Mouse (Mus musculus) frontal cortex, adult (tissue): Measurements from ENCODE around the gene Disp1.

Experiments
- ATAC-seq: cut with Nextera tagmentation; 2 replicates; pipeline ENCODE4 v1.9.2; 2017; ENCODE audit warnings: mild to moderate bottlenecking, moderate library complexity, mixed read lengths; ENCODE audit not compliant: low TSS enrichment

The Disp1 gene

DNA sequence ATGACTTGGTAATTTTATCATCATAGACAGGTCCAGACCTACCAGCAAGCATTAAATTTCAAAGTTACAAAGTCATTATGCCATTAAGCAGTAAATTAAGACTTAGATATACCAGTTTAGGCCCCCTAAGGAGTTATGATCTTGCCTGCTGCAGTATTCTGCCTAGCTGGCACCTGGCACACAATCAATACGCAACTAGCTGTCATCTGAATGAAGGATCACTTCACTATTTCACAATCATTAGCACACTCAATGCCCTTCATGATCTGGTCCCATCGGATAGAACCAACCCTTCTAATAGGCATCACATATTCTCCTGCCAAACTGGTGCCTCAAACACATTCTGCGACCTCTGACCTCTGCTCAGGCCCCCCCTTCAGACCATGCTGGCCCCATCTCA, 14.2 kb downstream of the Disp1 start:
- no peak for ATAC-seq

DNA sequence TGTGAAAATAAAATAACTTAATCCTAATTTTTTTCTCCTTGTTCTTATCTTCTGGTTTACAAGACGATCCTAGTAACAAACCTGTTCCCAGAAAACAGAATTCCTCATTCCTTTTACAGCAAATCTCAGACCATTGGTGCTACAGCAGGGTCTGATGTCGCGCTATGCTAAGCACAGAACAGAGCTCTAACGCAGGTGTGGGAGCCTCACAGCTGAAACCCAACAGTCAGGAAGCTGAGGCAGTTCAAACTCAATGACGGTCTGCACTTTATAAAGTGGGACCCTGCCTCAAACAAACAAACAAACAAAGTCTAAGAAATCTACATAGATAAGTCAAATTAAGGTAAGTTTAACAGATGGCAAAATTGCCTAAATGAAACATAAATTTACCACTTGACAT, 20.4 kb downstream of the Disp1 start:
- ATAC-seq, result no peak

DNA sequence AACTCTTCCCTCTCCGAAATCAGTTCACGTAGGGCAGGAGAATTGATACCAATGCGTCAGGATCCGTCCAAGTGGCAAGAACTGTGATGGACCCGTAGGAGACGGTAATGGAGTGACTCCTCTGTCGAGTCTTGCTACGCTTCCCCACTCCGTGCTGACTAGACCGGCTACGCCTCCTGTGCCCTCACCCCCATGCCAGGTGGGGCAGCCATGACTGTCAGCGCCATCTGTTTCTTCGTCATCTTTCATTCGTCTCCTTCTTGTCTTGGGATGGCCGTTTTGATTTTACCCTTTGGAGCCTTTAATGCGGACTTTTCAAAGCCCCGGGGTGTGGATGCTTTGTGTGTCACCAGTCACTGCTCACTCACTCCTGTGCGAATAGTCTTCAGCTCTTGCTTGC, 26.6 kb downstream of the Disp1 start:
- ATAC-seq, result no peak

DNA sequence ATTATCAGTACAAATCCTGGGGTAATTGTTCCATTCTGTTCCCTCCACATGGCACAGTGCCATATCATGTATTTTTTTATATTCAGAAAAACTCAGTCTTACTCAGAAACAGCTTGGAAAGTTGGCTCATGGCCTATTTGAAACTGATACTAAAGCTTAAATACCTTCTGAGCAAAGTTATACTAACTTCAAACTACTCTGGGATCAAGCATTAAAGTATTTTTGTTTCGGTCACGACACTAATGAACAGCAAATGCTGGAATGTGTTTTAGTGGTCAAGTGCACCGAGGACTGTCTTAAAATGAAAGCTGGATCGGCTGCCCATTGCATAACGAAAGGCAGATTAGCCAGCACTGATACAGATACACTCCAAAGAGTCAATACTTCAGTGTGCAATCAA, 27.2 kb downstream of the Disp1 start:
- no peak for ATAC-seq

DNA sequence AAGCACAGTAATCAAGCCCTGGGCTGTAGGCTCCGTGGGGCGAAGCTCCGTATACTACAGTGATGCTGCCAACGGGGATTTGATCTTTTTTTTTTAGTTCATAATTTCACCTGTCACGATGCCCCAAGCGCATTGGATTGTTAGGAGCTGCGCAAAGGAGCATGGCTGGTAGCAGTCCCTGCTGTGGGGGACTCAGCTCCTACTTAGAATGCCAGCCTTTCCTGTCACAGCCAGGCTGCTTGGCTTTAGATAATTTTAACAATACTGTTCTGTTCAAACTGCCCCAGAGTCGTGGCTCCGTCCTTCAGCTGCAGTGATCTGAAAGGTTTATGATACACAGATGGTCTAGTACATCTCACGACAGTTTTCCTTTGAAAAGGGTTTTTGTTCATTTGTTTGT, 29.9 kb downstream of the Disp1 start:
- peak; percentile 62 for ATAC-seq

DNA sequence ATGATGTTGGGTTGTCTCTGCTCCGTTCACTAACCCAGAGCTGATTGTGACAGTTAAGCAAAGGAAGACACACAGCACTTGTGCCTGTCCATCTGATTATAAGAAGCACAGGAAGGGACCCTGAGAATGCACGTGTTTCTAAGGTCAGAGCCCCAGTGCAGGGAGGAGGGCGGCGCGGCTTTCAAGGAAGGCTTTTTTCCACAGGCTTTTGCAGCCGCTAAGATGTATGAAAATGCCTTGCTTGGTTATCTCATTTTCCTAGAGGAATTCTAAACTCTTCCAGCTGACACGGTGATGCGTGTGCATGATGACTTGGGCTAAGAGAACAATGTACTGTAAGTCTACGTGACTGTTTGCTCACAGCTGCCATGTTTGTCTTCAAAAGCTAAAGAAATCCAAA, 30.9 kb downstream of the Disp1 start:
- no peak for ATAC-seq

DNA sequence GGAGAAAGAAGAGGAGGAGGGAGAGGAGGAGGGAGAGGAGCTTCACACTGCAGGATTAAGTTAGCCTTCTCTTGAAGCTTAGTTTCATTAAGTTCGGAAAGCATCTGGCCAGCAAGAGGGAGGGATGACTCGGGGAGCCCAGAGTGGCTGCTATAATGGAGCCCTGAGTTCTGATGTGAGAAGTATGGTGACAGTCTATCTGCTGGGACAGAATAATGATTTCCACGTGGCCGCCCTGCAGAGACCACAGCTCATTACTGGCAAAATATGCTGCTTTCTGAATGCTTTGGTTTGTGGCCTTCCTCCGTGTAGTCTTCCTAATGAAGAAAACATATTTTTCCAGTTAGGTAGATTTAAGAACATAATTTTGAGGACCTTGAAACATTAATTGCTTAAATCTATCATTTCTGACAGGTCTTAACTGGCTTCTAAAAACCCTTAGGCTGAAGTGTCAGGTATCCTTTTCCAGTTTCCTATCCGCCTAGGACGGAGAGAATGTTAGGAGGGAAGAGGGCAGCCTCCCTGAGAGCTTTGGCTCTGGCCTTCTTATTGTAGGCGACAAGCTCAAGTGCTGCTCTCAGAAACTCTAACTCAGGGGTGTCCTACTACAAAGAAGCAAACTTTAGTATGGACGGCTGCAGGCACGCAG, 32.2 kb downstream of the Disp1 start:
- no peak for ATAC-seq

DNA sequence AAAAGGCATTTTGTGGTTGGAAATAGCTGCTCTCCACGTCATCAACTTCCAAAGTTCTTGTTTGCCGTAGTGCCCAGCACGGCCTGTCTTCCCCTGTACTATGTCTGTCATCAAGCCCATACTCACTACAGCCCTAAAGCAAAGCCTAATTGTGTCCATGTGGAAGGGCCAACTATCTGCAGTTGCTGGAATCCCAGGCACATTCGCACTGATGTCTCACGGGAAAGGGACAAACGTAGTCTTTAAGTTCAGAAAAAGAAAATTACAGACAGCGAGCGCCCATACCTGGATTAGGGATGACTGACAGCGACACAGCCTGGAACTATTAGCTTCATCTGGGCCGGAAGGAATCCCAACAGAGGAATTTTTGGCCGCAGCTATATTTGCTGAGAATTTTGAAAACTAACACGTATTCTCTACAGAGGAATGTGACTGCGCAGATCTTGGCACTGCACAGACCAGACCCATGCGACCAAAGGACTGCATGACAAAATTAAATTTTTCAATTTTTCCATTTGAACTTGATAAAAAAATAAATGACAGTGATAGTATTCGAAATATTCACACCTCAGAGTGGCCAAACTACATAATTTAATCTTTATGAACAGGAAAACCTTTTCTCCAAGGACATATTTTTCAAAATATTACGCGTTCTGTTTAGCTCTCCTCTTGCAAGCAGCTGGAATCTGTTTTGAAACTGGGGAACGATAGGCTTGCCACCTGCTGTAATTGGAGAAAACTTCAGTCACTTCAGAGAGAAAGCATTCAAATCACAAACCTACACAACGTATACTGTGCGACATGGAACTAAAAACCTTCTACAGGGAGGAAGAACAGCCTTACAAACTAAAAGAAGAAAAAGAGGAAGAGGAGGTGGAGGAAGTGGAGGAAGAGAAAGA, 33.0 kb downstream of the Disp1 start:
- no peak for ATAC-seq

DNA sequence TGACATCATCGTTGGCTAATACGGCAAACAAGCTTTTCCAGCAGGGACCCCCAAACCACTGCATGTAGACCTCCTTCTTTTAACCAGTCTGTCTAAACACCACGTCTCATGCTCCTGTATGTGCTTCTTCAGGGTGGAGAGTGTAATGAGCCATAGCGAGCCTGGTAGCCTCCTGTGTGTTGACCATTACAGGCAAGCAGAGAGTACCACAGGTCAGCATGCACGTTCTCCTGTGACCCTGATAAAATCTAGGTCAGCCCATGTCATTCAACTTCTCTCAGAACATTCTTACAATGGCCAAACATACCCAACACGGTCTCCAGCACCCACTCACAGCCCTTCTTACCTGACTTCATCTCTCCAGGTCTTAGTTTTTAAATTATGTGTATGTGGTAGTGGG, 35.8 kb downstream of the Disp1 start:
- no peak for ATAC-seq

DNA sequence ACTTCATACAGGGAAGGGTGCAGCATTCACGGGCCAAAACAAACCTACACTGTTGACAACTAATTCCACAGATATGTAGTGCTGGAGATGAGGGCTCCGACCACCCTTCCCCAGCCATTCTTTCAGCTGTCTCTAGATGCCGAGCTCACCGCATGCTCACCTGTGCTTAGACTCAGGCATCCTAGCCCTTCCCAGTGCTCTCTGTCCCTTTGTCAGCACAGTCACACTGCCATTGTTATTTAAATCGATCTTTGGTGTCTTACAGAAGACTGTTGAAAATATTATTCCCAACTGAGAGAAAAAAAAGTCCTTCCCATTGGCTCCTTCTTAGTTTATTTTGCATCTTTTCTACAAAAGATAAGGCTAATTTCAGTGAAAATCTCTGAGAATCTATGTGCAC, 36.6 kb downstream of the Disp1 start:
- no peak for ATAC-seq

DNA sequence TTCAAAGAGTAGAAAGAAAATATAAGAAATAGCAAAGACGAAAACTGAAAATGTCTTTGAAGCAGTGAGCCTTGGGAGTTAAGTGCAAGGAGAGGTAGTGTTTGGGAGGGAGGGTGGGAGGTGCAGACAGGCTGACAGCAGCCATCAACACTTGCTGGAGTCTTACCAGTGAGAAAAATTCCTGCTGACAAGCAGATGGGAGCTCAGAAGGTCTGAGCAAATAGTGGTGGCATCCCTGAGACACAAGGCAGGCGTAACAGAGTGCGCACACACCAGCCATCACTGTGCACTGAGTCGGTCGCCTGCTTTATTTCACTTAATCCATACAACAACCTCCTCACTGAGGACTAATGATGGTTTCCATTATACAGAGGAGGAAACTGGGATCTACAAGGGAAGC, 37.8 kb downstream of the Disp1 start:
- peak; percentile 87 for ATAC-seq

DNA sequence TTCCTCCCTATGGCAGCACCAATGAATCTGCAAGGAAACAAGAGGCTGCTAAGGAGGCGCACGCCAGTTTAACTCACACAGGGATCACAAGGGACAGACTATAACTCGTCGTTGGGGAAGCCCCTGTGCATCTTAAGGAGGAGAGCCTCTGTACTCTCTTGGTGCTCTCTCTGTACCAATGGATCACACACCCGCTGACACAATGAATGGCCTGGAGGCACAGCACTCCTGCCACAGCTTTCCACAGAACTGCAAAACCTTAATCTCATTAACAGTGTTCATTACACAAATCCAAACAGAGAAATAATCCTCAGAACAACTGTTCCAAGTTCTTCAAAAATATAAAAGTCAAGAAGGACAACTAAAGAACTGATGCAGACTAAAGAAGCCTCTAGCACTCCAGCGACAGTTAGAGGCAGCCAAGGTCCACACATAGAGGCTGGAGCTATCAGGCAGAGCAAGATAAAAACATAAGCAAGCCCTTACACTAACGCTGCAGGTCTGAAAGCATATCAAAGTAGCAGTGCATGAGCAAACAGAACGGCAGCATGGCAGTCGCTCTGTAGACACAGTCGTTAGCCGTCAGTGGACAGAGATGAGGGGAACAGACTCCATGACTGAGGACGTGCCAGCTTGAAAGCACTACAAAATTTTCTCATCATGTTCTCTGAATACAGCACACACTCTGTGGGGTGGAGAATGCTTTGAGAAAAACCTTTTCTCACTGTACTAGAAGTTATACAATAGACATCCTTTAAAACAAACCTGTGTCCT, 38.5 kb downstream of the Disp1 start:
- ATAC-seq, result peak; percentile 56

DNA sequence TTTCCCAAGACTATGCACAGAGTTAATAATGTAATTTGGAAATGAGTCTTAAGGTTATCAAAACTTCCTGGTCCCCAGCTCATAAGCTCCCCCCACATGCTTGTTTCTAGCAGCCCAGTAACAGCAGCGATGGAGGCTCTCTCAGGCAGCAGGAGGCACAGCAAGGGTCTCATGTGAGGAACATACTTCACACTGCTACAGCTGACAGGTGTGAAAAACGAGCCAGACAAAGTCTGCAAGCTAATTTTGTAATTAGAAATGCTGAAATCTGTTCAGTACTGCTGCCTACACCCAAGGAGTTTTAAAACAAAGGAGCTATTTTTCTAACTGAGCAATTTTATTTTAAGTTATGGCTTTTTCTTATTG, 40.3 kb downstream of the Disp1 start:
- no peak for ATAC-seq

DNA sequence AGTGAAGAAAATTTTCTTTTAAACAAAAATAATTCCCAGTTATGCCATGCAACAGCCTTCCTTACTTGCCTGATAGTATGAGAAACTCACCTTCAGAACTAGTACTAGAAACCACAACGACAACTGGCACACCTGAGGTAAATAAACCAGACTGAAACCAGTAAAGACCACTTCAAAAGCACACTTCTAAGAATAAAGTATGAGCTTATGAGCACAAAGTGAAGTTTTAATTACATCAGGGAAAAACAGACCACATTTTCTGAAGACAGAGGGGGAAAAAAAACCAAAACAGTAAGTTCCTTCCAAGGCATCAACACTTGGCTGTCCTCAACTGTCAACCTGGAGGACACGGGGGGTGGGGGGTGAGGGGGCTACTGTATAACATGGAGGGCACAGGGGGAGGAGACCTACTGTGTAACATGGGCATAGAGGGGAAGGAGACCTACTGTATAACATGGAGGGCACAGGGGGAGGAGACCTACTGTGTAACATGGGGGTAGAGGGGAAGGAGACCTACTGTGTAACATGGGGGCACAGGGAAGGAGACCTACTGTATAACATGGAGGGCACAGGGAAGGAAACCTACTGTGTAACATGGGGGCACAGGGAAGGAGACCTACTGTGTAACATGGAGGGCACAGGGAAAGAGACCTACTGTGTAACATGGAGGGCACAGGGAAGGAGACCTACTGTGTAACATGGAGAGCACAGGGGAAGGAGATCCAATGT, 40.9 kb downstream of the Disp1 start:
- ATAC-seq, result no peak

DNA sequence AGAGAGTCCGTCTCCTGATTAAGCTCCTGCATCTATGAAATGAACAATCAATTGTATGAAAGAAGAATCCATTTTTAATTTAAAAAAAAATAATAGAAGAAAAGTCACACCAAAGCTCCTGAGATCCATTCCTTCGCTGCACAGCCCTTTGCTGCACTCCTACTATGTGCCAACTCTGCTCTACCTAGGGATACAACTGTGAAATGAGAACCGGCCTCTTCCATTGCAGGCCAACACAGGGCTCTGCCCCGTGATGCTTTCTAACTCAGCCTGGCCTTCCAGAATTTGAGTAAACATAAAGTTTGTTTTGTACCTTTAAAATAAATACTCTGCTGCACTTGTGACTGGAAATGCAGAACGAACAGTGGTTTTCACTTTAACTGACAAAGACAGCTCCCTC, 42.0 kb downstream of the Disp1 start:
- no peak for ATAC-seq

DNA sequence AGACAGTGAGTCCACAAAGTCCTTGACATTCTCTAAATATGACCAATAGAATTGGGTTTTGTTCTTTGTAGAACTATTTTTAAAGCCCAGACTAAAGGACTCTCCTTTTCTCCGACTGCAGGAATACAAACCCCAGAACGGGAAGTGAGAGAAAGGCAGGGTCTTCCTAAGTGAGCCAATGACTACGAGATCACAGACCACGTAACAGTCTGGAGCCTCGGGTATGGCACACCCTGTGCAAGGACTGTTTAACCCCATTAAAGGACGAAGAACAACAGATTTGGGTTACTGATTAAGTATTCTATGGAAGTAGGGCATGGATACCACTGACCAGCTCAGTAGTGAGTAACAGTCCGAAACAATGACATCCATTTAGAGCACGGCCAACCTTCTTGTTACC, 46.1 kb downstream of the Disp1 start:
- ATAC-seq, result no peak

DNA sequence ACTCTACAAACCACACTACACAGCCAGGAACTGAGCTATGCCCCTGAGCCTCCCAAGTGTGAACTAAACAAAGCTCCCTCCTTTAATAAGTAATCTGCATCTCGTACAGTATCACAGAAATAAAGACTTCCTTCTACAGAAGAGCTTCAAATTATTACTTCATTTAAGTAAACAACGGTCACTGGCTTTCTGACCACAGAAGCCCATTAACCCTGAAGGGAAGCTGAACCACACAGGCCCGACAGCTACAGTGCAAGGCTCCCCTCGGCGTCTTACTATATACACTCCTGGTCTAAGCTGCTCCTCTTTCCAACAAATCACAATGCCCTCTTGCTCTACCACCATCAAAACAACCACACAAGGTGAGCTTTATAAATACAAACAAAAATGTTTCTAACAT, 50.2 kb downstream of the Disp1 start:
- no peak for ATAC-seq

DNA sequence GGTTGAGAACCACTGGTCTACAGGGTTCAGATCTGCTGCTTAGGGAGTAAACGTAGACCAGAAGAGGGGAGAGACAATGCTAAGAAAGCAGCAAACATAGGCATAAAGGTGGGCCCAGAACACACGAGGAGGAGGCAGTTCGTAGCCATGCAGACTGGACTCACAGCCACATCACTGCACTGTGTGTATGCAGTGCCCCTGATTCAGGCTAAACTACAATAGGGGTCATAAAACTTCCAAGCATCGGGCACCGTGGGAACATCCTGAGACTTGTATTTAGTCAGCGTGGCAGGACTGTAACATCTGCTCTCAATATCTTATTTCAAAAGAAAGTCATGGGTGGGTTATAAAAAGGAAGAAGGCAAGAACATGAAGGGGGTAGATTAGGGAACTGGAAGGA, 52.9 kb downstream of the Disp1 start:
- ATAC-seq, result no peak

DNA sequence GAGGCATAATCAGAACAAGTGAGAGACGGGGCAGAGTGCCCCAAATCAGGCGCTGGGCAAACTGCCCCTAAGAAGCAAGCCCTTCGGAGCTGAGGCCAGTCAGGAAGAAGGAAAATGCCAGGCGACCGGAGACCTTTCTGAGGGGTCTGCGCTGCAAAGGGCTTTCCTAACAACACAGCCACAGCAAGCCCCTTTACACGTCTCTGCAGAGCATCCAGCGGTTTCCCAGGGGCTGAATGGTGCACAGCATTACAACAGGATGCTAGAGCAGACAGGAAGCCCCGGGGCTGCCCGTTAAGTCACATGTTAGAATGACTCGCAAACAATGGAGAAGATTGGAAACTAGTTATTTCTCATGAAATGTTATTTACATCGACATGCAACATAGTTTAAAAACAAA, 53.5 kb downstream of the Disp1 start:
- no peak for ATAC-seq

DNA sequence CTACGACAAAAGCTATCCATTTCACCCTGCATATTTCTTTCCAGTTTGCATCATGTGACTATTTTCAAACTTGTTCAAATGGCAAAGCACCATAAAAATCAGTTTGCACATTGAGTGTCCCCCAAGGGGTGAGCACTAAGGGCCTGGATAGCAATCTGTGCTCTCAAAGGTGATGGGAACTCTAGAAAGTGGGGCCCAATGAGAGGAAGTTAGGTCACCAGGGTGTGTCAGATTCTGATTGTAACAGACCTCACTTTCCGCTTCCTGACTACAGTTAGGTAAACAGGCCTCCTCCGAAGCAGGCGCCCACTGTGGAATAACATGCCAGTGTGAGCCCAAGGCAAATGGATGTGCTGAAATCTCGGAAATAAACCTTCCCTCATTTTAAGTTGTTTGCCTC, 54.6 kb downstream of the Disp1 start:
- ATAC-seq, result no peak

DNA sequence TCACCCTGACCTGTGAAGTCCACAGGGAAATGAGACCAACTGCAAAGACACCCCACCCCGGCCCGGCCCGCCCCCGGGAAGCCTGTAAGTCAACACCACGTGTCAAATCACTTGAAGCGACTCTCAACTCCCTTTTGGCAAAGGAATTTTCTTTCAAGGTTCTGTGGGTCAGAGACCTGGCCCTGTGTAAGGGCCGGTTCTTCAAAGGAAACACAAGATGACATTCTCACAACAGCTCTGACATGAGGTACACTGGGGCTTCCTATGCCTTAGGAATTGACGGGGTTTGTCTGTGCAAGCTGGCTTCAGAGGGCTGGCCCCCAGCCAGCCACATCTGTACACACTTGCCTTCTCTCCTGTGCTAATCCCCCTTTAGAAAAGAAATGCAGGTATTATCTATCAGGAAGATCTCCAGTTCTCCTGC, 56.7 kb downstream of the Disp1 start:
- ATAC-seq, result no peak

DNA sequence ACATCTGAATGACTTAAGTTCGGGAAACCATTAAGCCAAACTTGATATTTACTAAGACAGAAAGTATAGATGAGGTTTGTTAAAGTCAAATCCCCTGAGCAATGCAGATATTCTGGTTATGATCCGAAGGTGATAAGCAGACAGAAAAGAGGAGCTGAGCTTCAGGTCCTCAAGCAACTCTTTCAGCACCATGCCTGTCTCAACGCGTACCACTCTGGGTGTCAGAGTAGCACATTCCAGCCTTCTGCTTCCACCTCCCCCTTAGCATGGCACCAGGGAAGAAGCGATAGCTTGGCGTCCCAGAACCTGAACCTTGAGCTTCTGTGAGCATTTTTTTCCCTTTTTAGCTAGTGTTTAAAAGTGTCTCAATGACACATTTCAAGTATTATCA, 57.1 kb downstream of the Disp1 start:
- ATAC-seq, result no peak
